Mouse (Mus musculus) kidney, adult 2 months (tissue): ENCODE measurements around the gene AC141477.1. TPM values are rescaled to one million over a fixed set of nuclear protein-coding genes. Genes with fewer than 3 reads are reported as not detected.

Source experiments
- DNase-seq: peaks from one replicate; pipeline ENCODE4 v3.0.0; 2021
- H3K27ac ChIP-seq: fragments of 200-500 bp; 2 replicates; pipeline ENCODE4 v1.5.1; 2012; ENCODE audit warnings: low read depth, low read length, control low read depth, inconsistent platforms; ENCODE audit not compliant: insufficient read depth
- H3K27me3 ChIP-seq: fragments of 200-500 bp; replicated peaks from 2 replicates; pipeline ENCODE4 v1.6.1; 2012; ENCODE audit warnings: mild to moderate bottlenecking, moderate library complexity, low read length, inconsistent platforms; ENCODE audit not compliant: control insufficient read depth, insufficient read depth
- H3K36me3 ChIP-seq: fragments of 200-500 bp; 2 replicates; pipeline ENCODE4 v1.6.1; 2012; ENCODE audit warnings: mild to moderate bottlenecking, moderate library complexity, low read length, inconsistent platforms; ENCODE audit not compliant: control insufficient read depth, insufficient read depth
- H3K4me1 ChIP-seq: fragments of 200-500 bp; 2 replicates; pipeline ENCODE4 v1.6.1; 2011; ENCODE audit warnings: low read length; ENCODE audit not compliant: control insufficient read depth, insufficient read depth
- H3K4me3 ChIP-seq: fragments of 200-500 bp; 2 replicates; pipeline ENCODE4 v1.5.1; 2011; ENCODE audit warnings: mild to moderate bottlenecking, low read depth, low read length, control low read depth; ENCODE audit not compliant: insufficient read depth
- CTCF ChIP-seq: fragments of 200-500 bp; conservative IDR thresholded peaks from 2 replicates; pipeline ENCODE4 v1.5.1; 2011; ENCODE audit warnings: low read depth, mild to moderate bottlenecking, control low read depth, low read length, moderate library complexity, mixed read lengths; ENCODE audit not compliant: insufficient read depth, insufficient read length
- POLR2A ChIP-seq: fragments of 200-500 bp; IDR thresholded peaks from one replicate; pipeline ENCODE4 v1.6.1; 2011; ENCODE audit warnings: low read depth, low read length, control low read depth
- WGBS: fragments of 180-500 bp; shearing (Covaris S2); methylation state at CpG from one replicate; pipeline ENCODE4 v1.1.7; 2018; 5-methylcytosine and 5-hydroxymethylcytosine counted together
- polyA plus RNA-seq: library from polyadenylated mRNA; depleted of rRNA; stranded (reverse); fragments of >200 nt; gene quantifications from 2 replicates; pipeline ENCODE4 v1.2.3, GENCODE M21; 2012; rRNA removed

AC141477.1 gene
- polyA plus RNA-seq = not detected in 2 replicates

DNA sequence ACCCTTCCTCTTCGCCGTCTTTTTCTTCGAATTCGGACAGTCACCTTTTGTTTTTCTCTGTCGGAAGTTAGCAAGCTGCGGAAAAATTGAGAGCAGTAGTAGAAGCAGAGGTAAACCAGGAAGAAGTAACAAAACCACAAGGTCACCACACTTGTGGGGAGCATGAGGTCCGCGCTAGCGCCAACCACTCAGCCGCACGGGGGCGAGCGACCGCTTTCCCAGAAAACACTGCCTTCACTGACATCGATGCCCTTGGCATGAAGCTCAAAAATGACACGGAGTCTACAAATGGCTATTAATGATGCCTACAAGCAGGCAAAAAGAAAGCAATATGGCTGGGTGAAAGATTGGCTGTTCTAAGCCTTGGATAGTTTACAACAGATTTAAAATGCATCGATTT is at the start of gene AC141477.1:
TSS of gene AC141477.1 (minus strand) at position 164 of the 400 bp plus-strand sequence.
- Histone ChIP-seq H3K4me1 (peaks cover 9% of the 10 kb centered on the region; the same call in 1 of the 2 replicates), H3K27me3 (no peaks in the 10 kb centered on the region), H3K4me3 (no peak within 1 kb of the TSS), H3K36me3 (no peaks in the 10 kb centered on the region), H3K27ac (no peak within 1 kb of the TSS)
- DNase-seq = no peak
- WGBS = 96% methylated on average over 17 of the region's 17 CpGs
- TF ChIP-seq POLR2A = no peak

DNA sequence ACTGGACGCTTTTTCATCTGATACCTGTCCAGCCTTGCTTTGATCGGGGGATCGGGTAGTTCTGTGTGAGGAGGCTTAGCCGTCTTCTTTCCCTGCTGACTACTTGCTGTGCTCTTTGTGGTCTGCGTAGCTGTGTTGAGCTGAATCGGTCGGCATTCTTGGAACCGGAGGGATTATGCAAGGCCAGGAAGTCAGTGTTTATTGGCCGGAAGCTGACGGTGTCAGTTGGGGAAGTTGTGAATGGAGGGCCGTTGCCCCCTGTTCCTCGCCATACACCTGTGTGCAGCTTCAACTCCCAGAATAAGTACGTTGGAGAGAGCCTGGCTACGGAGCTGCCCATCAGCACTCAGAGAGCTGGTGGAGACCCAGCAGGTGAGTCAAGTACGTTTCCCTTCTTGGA is 49.0 kb upstream of the AC141477.1 start:
- Histone ChIP-seq H3K4me1 (no peaks in the 10 kb centered on the region), H3K27ac (no peak overlapping the region), H3K4me3 (no peak overlapping the region), H3K36me3 (peaks cover 6% of the 10 kb centered on the region; the same call in 1 of the 2 replicates), H3K27me3 (no peaks in the 10 kb centered on the region)
- no peak for DNase-seq
- TF ChIP-seq CTCF = no peak
- no peak for TF ChIP-seq POLR2A
- WGBS = 91% methylated on average over 15 of the region's 15 CpGs

DNA sequence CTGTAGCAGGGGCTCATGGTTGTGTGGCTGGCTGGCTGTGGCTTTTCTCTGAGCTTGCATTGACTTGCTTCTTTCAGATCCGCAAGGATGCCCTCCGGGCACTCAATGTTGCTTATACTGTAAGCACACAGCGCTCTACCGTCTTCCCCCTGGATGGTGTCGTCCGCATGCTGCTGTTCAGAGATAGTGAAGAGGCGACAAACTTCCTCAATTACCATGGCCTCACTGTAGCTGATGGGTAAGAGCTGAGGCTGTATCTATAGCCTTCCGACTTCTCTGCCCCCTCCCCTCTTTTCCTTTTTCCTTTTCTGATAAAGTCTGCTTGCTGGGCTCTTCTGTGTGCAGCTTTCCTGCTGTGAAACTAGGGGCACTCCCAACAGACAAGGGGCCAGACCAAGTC is 48.0 kb upstream of the AC141477.1 start:
- 93% methylated on average over 8 of the region's 8 CpGs for WGBS
- H3K36me3 ChIP-seq = peaks cover 8% of the 10 kb centered on the region

DNA sequence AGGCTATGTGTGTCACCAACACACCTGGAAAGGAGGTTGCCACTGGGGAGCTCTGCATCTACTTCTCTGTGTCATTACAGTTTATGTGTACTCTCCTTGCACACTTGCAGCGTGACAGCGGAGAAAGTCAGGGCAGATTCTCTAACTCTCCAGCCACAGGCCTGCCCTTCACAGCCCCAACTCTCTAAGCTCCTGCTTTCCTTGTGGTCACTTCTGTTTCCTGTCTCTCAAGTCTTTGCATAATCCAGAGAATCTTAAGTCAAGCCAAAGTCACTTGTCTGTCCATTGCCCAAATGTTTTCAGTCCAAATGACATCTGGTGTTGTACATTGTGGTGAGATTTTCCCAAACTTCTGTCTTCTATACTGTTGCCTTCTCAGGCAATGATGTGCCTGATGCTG is 46.1 kb upstream of the AC141477.1 start:
- no peak for DNase-seq
- WGBS = 97% methylated on average over 2 of the region's 2 CpGs
- H3K4me3 ChIP-seq = no peak overlapping the region
- no peaks in the 10 kb centered on the region for H3K4me1 ChIP-seq
- H3K36me3 ChIP-seq = peaks cover 10% of the 10 kb centered on the region
- TF ChIP-seq CTCF (no peak), POLR2A (no peak)
- H3K27ac ChIP-seq = no peak overlapping the region
- H3K27me3 ChIP-seq = no peaks in the 10 kb centered on the region

More for the DNA sequence above, 48.0 kb upstream of the AC141477.1 start:
- TF ChIP-seq POLR2A (no peak), CTCF (no peak)
- Histone ChIP-seq H3K4me1 (no peaks in the 10 kb centered on the region), H3K27me3 (no peaks in the 10 kb centered on the region), H3K4me3 (no peak overlapping the region), H3K27ac (no peak overlapping the region)
- DNase-seq = no peak

DNA sequence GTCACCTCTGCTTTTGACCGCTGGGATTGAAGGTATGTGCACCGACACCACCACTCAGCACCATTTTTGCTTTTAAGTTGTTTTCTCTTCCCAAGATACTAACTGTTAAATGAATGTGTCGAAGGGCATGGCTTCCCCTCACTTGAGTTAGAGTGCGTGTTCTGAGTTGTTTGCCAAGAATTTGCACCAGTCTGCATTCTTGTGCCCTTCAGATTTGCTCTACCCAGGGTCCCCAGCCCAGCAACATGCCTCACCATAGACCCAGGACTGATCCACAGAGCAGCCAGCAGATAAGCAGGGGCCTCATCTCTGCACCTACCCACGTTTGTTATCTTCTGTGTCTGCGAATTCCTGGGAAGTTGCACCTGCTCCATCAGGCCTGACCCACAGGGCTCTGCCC is 41.2 kb upstream of the AC141477.1 start:
- WGBS = 85% methylated on average over 6 of the region's 6 CpGs
- TF ChIP-seq POLR2A (no peak), CTCF (no peak)
- no peak overlapping the region for H3K27ac ChIP-seq
- no peaks in the 10 kb centered on the region for H3K4me1 ChIP-seq
- H3K36me3 ChIP-seq = peaks cover 5% of the 10 kb centered on the region
- no peak for DNase-seq
- H3K27me3 ChIP-seq = no peaks in the 10 kb centered on the region
- H3K4me3 ChIP-seq = no peak overlapping the region

DNA sequence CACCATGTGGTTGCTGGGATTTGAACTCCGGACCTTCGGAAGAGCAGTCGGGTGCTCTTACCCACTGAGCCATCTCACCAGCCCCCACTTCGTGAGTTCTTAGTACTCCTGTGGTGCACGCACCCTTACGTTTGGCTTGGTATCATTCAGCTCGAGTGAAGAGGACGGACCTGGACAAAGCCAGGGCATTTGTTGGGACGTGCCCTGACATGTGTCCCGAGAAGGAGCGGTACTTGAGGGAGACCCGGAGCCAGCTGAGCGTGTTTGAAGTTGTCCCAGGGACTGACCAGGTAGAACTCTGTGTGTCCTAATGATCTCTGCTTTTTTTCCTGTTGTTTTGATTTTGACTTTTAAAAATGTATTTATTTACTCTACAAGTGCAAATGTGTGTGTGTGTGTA is 40.6 kb upstream of the AC141477.1 start:
- no peak overlapping the region for H3K4me3 ChIP-seq
- WGBS = 95% methylated on average over 13 of the region's 13 CpGs
- no peaks in the 10 kb centered on the region for H3K4me1 ChIP-seq
- H3K27me3 ChIP-seq = no peaks in the 10 kb centered on the region
- peaks cover 5% of the 10 kb centered on the region for H3K36me3 ChIP-seq
- DNase-seq = no peak
- TF ChIP-seq POLR2A = no peak
- TF ChIP-seq CTCF = no peak
- no peak overlapping the region for H3K27ac ChIP-seq

DNA sequence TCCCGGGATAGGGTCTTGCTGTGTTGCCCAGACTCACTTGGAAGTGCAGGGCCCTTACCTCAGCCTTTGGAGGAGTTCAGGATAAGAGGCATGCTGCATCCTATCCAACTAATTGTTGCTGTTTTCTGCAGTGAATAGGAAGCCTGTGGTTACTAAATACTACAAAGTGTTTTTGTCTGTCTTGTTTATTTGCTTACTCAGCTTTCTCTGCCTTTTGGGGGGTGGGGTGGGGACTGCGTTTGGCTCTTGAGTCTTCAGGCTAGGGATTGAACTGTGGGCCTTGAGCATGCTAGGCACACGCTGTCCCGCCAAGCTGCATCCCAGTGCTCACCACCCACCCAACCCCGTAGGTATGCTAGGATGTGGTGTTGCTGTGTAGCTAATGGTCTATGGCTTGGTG is 33.5 kb upstream of the AC141477.1 start:
- no peak overlapping the region for H3K27ac ChIP-seq
- no peaks in the 10 kb centered on the region for H3K4me1 ChIP-seq
- no peak overlapping the region for H3K4me3 ChIP-seq
- H3K36me3 ChIP-seq = no peaks in the 10 kb centered on the region; the same call in none of the 2 replicates
- no peaks in the 10 kb centered on the region for H3K27me3 ChIP-seq
- TF ChIP-seq CTCF (no peak), POLR2A (no peak)
- DNase-seq = no peak
- WGBS = 89% methylated on average over 5 of the region's 5 CpGs
